Mouse (Mus musculus) adrenal gland, postnatal 4 days (tissue): ENCODE measurements around the gene Tdrkh. TPM values are rescaled to one million over a fixed set of nuclear protein-coding genes. Genes with fewer than 3 reads are reported as not detected.

Experiments used
- DNase-seq, 2 experiments: peaks; one replicate each; pipeline ENCODE4 v3.0.0; 2021 to 2022; ENCODE audit warnings: low spot score in 2 of 2, mixed read lengths in 2 of 2
- total RNA-seq, 2 experiments: library from RNA; stranded (reverse); gene quantifications; 2 replicates each; pipeline ENCODE4 v1.2.3; 2021

Gene Tdrkh
- total RNA-seq, 2 experiments from 2014 or later, result 10.5 to 15.1 TPM

DNA sequence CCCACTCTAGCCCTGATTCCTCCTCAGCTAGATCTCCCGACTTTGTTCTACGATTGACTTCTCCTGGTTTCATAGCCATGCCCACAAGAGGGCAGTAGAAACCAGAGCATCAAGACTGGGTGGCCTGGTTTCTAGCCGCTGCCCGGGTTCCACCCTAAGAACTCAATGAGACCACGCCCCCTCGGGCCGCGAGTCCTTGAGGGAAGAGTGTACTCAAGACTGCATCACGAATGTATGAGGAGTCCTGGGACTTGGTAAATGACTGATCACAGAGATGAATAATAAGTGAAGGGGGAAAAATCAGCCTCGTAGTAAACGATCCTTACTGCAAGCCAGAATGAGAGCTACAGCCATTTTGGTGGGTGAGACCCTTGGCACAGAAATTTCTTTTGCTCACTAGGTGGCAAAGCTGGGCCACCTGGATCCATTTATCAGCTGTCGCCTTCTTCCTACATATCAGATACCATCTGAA, 43.5 kb downstream of the Tdrkh start:
- DNase-seq, result peak in 1 of 2 experiments; percentile 62

DNA sequence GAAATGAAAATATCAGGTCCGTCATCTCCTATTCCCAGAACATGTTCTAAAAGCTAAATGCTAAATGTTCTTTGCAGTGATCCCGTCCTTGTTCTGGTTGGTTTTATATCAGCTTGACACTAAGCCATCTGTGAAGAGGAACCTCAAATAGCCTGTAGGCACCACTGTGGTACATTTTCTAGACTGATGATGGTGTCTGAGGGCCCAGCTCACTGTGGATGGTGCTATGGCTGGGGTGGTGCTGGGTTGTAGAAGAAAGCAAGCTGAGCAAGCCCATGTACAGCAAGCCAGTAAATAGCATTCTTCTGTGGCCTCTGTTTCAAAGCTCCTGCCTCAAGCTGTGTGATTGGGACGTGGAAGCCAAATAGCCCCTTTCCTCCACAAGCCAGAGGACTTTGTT, 44.0 kb downstream of the Tdrkh start:
- DNase-seq, result no peak

DNA sequence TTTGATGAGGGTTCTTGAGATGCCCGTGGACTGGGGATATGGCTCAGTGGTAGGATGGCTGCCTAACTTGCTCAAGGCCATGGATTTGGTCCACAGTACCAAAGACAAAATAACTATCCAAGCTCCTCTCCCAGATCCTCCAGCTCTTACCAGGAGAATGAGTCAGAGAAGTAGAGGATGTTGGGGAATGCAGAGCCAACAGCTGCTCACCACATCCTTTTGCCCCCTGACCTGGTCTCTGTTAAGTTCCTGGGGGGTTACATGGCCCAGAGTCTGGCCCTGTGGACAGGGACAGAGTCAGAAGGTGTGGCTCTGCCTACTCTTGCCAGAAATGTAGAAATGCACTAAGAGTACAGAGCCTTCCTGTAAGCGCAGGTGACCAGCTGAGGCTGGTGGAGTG, 46.8 kb downstream of the Tdrkh start:
- DNase-seq, result no peak

DNA sequence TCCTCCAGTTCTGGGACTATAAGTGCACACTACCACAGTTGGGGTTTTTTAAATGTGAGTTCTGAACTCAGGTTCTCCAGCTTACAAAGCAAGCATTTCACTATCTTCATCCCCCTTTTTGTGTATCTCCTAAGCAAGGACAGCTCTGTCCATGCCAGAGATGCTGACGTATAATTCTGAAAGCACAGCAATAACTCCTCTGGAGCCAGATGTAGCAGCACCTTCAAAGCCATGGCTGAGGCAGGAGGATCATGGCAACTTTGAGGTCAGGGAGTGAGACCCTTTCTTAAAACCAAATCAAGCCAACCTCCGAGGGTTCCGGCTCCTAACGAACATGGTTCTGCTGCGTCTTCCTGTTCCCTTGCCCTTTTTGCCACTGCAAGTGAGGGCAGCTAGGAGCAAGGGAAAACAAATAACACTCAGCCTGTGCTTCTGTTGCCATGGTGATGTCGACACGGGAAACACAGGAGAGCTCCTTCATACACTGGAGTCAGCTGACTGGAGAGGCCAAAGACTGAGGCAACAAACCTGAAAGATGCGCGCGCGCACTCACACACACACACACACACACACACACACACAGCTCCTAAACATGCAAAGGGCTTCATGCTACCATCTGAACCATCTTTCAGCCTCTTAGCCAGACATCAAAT, 51.0 kb downstream of the Tdrkh start:
- no peak for DNase-seq

DNA sequence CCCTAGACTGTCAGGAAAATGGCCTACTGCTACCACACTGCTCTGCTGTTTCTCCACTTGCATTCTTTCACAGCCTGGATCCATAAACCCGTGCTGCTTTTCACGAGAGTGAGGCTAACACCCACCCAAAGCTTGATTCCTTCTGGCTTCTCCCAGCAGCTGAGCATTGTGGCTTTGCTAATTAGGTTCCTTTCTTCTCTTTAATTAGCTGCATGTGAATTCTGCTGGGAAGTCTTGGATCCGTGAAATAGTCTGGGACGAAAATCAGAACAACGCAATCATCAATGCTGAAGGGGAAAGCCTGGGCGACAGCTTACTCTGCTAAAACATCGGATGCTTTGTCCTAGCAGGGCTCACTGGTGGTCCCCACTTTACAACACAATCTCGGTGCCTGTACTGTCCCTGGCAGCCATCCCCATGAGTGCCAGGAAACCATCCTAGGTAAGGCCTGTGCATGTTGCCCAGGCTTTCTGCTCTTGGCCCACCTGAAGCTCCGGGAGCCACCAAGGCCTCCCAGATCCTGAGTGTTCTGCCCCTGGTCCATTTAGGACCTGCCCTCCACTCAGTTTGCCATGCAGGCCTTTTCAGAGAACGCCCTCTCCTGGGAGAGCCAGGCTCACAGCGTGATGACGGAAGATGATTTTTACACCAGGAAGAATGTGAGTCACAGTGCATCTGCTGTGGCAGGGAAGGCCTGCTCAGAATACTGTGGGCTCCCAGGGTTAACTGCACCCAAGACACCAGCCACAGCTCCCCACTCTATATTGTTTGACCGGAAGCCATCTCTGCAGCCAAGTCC, 52.8 kb downstream of the Tdrkh start:
- no peak for DNase-seq

DNA sequence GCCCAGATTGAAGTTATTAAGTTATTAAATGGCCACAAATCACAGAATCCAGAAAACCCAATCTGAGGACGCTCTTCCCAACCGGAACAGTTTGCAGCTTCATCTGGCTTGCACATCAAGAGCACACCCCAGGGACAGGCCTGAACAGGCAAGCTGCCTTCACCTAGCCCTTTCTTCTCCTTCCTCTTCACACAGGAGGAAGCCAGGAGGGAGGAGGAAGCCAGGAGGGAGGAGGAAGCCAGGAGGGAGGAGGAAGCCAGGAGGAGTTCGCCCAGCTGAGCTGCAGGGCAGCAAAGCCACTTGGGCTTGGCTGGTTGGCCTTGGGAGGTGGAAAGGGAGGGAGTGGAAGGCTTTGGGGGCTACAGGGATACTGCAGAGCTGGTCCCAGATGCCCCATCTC, 55.9 kb downstream of the Tdrkh start:
- no peak for DNase-seq

DNA sequence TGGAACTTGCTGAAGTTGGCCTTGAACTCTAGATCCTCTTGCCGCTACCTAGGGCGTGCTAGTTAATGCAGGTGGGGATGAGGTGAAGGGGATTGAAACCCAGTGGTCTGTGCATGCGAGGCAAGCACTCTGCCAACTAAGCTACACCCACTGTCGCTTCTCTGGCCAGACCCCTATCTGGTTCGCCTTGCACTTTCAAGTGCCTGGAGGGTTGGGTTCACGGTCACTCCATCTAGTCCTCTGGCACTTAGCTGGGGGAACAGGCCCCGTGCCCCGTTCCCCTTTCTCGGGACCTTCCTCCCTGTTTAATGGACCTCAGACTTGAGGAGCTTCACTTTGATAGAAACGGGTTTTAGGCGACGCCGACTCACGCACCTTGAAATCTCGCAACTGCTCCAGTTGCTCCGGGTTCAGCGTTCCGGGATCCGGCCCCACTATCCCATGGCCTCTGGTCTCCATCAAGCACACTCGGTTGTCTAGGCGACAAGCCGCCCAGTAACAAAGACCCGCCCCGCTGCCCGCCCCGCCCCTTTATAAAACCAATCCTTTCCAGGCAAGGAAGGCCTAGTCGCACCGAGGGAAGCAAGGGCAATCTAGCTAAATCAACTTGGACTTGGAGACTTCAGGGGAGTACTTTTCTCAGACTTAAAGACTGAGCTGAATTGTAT, 59.5 kb downstream of the Tdrkh start:
- no peak for DNase-seq

DNA sequence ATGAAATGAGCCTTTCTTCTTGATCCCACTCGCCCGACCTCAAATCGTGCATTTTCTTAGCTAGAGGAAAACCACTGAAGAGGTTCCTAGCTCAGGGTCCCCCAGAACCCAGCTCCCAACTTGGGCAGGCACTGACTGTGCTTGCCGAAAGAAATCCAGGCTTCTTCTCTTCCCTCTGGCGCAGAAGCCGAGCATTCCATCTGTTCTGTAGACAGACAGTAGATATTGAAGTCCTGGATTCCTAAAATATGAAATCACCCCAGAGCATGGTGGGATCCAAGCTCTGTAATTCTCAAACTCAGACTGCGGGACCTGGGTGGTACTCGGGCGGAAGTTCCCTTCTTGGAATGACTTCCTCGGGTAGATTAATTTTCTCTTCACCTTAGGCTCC, 60.0 kb downstream of the Tdrkh start:
- DNase-seq, result no peak

DNA sequence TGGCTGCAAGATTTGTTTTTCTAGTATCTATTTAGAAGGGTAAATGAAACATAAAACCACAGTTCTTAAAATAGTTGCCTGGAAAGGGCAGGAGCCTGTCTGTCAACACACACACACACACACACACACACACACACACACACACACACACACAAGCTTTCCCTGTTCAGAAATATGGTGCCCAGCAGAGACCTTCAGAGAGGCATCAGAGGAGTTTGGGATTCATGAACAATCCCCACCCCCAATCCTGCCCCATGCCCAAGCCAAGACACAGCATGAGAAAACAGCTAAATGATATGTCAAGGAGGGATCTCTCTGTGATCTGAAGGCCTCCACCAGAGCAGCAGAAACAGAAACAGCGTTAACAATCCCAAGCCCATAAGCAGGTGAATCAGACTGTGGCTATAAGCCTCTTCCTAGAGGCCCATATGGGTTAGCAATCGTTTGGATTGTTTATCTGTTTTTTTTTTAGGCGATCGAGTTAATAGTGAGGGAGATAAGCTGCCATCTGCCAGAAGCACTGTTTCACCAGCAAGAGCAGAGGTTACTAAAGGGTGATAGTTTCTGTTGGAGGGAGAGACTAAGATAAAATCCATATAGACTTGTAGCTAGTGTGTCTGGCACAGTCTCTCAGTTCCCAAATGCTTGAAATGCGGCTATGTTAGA, 60.6 kb downstream of the Tdrkh start:
- no peak for DNase-seq

DNA sequence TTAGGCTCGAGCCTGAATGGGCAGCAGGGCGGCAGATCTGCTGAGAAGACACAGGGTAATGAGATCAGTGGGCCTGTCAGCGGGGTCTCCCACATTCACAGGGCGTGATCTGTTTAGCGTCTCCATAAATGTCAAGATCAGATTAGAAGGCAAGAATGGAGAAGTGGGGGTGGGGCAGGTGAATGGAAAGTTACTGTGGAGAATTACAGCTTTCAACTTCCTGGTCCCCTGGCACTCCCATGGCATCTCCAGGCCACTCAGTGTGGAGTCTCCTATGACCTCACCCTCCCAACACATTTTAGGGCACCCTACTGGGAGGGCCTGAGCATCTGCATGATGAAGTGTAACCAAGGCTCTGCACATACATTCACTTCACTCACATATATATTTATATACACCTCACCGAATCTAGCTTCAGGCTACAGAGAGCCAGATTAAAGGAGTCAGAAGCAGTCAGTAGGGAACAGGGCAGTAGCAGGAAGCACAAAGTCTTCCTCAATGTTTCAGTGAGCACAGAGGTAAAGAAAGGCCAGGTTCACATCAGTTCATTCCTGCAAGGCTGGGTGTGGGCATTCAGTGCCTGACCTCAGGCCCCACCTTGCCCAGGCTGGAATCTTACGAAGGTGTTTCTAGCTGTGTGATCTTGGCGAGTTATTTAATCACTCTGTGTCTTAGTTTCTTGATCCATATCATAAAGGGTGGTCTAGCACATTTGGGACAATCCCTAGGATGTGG, 63.4 kb downstream of the Tdrkh start:
- no peak for DNase-seq

DNA sequence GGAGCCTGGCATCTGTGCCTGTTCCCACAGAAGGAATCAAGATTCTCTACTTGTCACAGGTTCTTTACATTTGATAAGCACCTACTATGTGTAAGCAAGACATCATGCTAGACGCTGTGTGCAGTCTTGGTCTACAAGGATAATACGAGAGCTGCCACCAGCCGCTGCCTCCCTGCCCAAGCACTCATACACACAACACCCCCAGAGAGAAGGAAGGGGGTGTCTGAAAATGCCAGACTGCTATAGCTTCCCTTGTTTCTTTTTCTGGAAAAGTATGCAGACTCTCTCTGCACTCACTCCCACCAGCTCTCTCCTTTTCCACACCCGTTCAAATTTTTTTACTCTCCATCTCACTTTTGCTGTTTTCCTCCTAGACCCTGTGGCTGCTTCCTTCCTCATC, 64.4 kb downstream of the Tdrkh start:
- no peak for DNase-seq

DNA sequence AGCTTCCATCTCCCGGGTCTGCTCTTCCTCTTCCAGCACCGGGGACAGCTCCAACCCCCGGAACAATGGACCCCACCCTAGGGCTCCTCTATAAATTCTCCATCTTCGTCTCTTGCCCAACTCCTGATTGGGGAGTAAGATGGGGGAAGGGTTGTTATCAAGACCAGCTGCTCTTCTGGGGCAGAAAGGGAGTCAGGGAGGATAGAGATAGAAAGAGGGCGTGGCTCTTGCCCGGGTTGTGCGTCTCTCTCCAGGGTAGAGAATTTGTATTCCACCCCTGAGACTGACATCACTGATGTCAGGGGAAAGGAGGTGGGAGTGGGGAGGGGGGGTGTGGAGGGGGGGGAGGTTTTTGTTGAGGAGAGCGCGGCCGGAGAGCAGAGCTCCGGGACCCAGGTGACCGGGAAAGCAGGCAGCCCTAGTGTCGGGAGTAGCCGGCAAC, 64.9 kb downstream of the Tdrkh start, which contains the start of gene Celf3:
Gene Celf3, plus strand, starts transcription at position 315 of the 442 bp plus-strand sequence.
- DNase-seq, result no peak

DNA sequence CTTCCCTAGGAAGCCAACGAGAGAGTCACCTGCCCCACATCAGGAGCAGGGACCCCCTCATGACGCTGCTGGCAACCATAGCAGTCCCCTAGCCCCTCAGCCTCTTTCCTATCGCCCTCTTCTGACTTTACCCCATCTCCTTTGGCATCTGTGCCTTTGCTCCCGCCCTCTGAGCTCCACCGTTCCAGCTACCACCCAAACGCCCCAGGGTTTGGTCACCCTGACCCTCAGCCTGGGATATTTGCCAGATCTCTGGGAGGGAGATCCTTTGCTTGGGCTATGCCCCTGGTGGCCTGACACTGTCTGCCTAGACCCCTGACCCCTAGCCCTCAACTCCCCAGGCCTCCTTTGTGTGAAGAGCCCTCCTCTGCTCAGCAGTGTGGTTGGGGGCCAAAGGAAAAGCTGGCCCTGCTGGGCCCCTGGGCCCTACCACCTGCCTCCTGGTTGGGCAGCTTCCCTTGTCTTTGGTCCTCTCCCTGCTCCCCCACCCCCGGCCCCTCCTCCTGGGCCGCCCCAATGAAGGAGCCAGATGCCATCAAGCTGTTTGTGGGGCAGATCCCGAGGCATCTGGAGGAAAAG, 65.6 kb downstream of the Tdrkh start:
- no peak for DNase-seq

DNA sequence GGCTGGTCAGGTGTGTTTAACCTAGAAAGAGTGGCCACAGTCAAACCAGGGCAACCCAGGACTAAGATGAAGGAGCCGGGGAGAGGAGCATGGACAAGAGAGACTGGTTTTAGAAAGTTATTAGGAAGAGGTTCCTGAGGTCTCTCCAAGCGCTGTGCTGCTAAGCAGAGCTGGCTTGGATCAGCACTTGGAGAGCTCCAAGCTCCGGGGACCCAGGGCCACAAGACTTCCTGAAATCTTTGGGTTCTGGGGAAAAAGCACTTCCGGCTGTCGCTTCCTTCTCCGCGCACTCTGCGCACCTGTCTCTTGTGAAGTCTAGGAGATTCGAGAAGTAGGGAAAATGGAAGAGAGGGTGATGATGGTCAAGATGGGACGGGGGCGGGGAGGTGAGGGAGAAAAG, 66.5 kb downstream of the Tdrkh start:
- DNase-seq, result no peak

DNA sequence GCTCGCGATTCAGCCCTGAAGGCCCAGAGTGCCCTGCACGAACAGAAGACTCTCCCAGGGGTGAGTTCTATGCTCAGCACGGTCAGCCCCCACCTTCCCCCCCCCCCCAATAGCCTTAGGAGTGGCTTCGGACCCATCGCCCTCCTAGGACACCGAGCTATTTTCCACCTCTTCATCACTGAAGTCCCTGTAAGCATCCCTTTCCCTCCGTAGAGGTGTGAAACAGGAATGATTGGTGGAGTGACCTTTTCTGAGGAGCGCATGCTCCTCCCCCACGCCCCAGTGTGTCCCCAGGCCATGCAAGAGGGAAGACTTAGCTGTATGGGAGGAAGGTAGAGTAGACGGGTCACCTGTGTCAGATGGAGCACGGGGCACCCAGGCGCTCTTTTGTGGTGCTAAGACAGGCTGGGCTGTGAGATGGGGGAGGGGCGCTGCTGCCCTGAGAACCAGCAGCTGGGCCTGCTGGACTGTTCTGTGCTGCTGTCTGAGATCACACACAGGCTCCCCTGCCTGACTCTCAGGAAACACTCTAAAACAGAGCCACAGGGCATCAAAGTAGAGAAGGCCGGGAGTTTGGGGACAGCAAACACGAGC, 67.3 kb downstream of the Tdrkh start, which contains the start of gene Riiad1:
Gene Riiad1, minus strand, starts transcription at position 51 of the 594 bp plus-strand sequence.
- DNase-seq, result no peak

DNA sequence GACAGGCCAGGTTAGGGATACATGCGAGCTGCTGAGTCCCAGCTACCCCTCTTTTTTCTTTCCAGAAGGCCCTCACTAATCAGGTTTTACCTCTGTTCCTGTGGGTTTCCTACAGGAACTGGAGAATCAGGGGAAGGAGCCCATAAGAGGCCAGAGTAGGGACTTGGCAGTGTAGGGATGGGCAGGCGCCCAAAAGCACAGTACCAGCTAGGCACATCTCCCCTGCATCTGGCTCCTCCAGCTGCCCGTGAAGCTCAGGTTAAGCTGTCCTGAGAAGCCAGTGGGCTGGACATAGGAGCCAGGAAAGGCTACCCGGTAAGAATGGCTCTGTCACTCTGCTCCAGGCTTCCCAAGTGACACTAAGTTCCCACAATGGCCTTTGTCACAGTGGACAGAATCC, 68.4 kb downstream of the Tdrkh start:
- DNase-seq, result no peak

DNA sequence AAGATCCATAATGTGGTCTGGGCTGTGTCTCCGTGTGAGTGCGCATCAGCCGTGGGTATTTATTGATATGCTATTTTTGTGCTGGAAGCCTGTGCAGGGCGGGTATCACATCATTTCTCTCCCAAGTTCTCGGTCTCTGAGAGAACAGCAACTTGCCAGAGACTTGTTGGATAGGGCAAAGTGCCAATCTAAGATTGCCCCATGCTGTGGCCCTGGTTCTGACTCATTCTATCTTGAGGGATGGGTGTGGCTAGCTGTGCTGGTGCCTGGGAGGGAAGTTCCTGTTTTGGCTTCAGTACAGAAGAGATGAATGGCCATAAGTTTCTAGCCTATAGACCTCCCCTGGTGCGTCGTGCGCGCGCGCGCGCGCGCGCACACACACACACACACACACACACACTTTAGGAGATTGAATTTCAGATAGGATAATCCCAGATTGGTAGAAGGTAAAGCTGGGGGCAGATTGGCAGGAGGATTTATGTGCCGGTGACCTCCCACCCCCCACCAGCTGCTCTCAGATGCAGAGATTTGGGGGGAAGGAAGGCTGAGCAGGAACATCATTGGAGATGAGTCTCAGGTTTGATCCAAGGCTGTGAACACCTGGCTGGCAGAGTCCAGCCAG, 69.8 kb downstream of the Tdrkh start:
- no peak for DNase-seq

DNA sequence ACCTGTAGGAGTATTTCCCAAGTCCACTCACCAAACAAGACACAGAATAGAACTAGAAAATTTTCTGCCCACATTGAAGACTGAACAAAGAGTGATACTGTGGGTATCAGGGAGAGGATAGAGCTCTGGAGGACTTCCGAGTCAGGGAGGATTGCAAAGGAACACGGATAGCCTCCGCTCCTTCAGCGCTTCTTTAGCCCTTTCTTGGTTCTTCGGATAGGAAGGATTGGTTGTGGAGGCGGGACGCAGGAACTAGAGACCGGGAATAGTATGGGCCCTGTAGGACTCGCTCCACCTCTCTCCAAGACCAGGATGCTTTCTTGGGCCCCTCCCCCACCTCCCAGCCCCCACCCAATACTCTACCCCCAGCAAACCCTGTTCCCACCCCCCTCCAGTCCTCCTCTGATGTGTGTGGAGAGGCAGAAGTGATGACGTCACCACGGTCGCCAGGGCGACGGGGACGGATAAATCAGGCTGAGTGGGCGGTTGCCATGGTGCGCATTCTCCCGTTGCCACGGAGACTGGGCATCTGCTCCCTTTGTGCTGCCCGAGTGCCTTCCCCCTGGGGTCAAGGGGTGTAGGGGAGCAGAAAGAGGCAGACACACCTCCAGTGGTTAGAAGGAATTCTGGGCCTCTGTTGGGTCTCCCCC, 70.8 kb downstream of the Tdrkh start:
- DNase-seq, result peak in 1 of 2 experiments; percentile 31
